Mouse (Mus musculus): ENCODE results near the gene Fis1. TPM values are rescaled to one million over a fixed set of nuclear protein-coding genes. Genes with fewer than 3 reads are reported as not detected.
"Not testable (repeated sequence)": the region's sequence is repeated elsewhere in the genome, so short reads cannot be mapped to it uniquely, and the experiment has no call there.

Gene Fis1
- polyA plus RNA-seq, 1 experiment from 2014 or later, result 285 TPM

DNA sequence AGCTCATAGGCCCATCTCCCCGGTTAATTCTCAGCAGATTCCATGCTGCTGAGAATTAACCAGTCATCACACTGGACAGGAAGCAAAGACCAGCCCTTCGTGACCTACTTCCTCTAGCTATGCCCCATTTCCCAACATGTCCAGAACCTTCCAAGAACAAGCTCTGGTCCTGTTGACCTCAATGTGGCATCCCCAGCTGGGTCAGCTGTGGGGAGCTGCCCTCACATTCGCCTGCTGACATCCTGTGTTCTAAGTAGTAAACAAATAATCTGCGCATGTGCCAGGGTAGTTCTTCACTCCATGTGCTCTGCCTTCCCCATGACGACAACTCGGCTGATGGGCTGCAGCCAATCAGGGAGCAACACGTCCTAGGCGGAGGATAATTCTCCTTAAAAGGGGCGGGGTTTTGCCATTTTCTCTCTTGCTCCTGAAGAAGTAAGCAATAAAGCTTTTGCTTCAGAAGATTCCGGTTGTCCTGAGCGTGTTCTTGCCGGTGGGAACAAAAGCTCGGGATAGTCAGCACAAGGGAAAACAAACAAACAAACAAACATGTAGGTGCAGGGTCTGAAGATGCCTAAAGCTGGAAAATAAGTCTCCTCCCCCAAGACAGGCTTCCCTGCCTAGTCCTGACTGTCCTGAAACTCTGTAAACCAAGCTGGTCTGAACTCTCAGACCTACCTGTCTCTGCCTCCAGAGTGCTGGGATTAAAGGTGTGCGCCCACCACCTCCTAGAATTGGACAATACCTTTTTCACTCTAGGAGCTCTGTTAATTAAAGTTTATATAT is 3.3 kb upstream of the Fis1 start:
- not testable (repeated sequence) for DNase-seq (ENCODE audit: low spot score); H3K9ac ChIP-seq (ENCODE audit: low read length); H3K4me3 ChIP-seq (ENCODE audit: low read depth, low read length); H3K4me1 ChIP-seq (ENCODE audit: control insufficient read depth, insufficient read depth, low read length); H3K27me3 ChIP-seq (ENCODE audit: control insufficient read depth, insufficient read depth, low read length); H3K27ac ChIP-seq (ENCODE audit: low read depth, low read length); H3K4me2 ChIP-seq (ENCODE audit: low read depth); H3K36me3 ChIP-seq (ENCODE audit: control insufficient read depth, insufficient read depth, low read length); ATAC-seq (ENCODE audit: insufficient read depth, low FRiP score, low TSS enrichment); H3K9me3 ChIP-seq (ENCODE audit: control insufficient read depth, low read length)
- WGBS, result 86% methylated on average over 14 of the region's 14 CpGs

DNA sequence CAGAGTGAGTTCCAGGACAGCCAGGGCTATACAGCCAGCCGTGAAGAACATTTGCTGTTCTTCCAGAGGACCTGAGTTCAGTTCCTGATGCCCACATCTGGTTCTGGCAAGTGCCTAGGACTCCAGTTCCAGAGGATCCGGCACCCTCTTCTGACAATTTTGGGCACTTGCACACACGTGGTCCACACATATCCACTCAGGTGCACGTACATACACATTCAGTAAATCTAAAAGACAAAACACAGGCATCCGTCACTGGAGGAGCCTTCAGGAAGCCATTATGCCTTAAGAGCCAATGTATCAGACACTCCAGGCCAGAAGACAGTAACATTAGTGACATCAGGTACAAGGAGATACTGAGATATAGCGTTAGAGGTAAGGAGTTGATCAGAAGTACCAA is 2.6 kb upstream of the Fis1 start:
- no peak for ATAC-seq (ENCODE audit: insufficient read depth, low FRiP score, low TSS enrichment)

DNA sequence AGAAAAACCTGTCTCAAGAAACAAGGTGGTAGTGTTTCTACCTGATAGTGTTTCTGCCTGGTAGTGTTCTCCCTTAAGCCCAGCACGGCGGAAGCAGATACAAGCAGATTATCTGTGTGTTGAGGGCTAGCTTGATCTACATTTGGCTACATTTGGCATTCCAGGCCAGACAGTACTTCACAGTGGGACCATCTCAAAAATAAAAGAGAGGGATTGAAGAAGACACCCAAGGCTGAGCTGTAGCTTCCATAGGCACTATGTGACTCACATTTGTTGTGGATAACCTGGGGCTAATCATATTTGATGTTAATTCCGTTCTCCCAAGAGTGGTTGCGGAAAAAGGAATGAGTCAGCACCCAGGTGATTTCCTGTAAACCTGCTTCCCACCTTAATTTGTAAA is 922 bp upstream of the Fis1 start:
- 82% methylated on average over 4 of the region's 4 CpGs for WGBS
- Histone ChIP-seq H3K4me3 (ENCODE audit: low read depth, low read length) (no peak overlapping the region), H3K36me3 (ENCODE audit: control insufficient read depth, insufficient read depth, low read length) (no peaks in the 10 kb centered on the region), H3K27ac (ENCODE audit: low read depth, low read length) (no peak overlapping the region), H3K4me1 (ENCODE audit: control insufficient read depth, insufficient read depth, low read length) (peaks cover 4% of the 10 kb centered on the region), H3K9ac (ENCODE audit: low read length) (no peak overlapping the region), H3K9me3 (ENCODE audit: control insufficient read depth, low read length) (no peaks in the 10 kb centered on the region), H3K4me2 (ENCODE audit: low read depth) (no peak overlapping the region), H3K27me3 (ENCODE audit: control insufficient read depth, insufficient read depth, low read length) (no peaks in the 10 kb centered on the region)
- DNase-seq (ENCODE audit: low spot score) (peak; percentile 2), ATAC-seq (ENCODE audit: insufficient read depth, low FRiP score, low TSS enrichment) (no peak)

More for the DNA sequence above, 2.6 kb upstream of the Fis1 start:
- H3K36me3 ChIP-seq (ENCODE audit: control insufficient read depth, insufficient read depth, low read length), result no peaks in the 10 kb centered on the region
- H3K27ac ChIP-seq (ENCODE audit: low read depth, low read length), result no peak overlapping the region
- no peaks in the 10 kb centered on the region for H3K9me3 ChIP-seq (ENCODE audit: control insufficient read depth, low read length)
- DNase-seq (ENCODE audit: low spot score), result no peak
- no peak overlapping the region for H3K4me2 ChIP-seq (ENCODE audit: low read depth)
- H3K9ac ChIP-seq (ENCODE audit: low read length), result no peak overlapping the region
- no peaks in the 10 kb centered on the region for H3K27me3 ChIP-seq (ENCODE audit: control insufficient read depth, insufficient read depth, low read length)
- no peak overlapping the region for H3K4me3 ChIP-seq (ENCODE audit: low read depth, low read length)
- H3K4me1 ChIP-seq (ENCODE audit: control insufficient read depth, insufficient read depth, low read length), result peaks cover 4% of the 10 kb centered on the region
- 92% methylated on average over 6 of the region's 6 CpGs for WGBS

DNA sequence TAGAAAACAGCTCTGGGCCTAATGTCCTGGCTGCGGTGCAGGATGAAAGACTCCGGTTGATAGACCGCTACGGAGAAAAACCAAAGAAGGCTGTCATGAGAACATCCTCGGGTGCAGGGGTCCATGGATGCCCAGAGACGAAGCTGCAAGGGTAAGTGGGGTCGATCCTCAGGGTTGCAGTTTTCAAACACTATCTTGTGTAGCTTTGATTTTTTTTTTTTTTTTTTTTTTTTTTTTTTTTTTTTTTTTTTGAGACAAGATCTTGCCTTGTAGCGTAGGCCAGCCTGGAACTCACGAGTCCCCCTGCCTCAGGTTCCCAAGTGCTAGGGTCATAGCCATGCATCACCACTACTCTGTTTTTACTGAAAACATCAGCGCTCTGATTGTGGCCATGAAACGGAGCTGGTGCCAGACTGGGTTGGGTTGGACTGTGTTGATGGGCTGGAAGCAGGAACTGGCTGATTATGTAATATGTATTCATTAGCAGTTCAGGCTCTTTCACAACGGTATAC is 421 bp downstream of the Fis1 start:
- Histone ChIP-seq H3K4me2 (ENCODE audit: low read depth) (peak overlapping the region; percentile 70), H3K27ac (ENCODE audit: low read depth, low read length) (no peak overlapping the region), H3K4me1 (ENCODE audit: control insufficient read depth, insufficient read depth, low read length) (peaks cover 4% of the 10 kb centered on the region), H3K36me3 (ENCODE audit: control insufficient read depth, insufficient read depth, low read length) (no peaks in the 10 kb centered on the region), H3K9ac (ENCODE audit: low read length) (peak overlapping the region; percentile 58), H3K9me3 (ENCODE audit: control insufficient read depth, low read length) (no peaks in the 10 kb centered on the region), H3K27me3 (ENCODE audit: control insufficient read depth, insufficient read depth, low read length) (no peaks in the 10 kb centered on the region), H3K4me3 (ENCODE audit: low read depth, low read length) (peak overlapping the region; percentile 62)
- DNase-seq (ENCODE audit: low spot score), result peak; percentile 18
- 2% methylated on average over 12 of the region's 12 CpGs for WGBS
- ATAC-seq (ENCODE audit: insufficient read depth, low FRiP score, low TSS enrichment), result peak; percentile 35; the same call in 1 of the 2 replicates

DNA sequence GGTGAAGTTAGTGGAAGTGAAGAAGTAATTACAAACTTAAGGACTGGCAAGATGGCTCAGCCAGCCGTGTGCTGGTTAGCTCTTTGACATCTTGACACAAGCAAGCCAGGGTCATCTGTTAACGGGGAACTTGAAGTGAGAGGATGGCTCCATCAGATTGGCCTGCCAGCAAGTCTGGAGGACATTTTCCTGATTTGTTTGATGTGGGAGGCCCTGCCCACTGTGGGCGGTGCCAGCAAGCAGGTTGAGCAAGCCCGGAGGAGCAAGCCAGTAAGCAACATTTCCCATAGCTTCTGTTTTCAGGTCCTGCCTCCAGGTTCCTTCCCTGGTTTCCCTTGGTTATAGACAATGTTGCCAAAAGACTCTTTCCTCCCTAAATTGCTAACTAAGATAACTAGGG is 2.5 kb downstream of the Fis1 start:
- no peak for ATAC-seq (ENCODE audit: insufficient read depth, low FRiP score, low TSS enrichment)
- H3K4me2 ChIP-seq (ENCODE audit: low read depth), result no peak overlapping the region
- no peaks in the 10 kb centered on the region for H3K36me3 ChIP-seq (ENCODE audit: control insufficient read depth, insufficient read depth, low read length)
- no peaks in the 10 kb centered on the region for H3K9me3 ChIP-seq (ENCODE audit: control insufficient read depth, low read length)
- no peaks in the 10 kb centered on the region for H3K27me3 ChIP-seq (ENCODE audit: control insufficient read depth, insufficient read depth, low read length)
- H3K4me3 ChIP-seq (ENCODE audit: low read depth, low read length), result no peak overlapping the region
- DNase-seq (ENCODE audit: low spot score), result peak; percentile 6
- H3K4me1 ChIP-seq (ENCODE audit: control insufficient read depth, insufficient read depth, low read length), result peaks cover 4% of the 10 kb centered on the region
- H3K27ac ChIP-seq (ENCODE audit: low read depth, low read length), result no peak overlapping the region
- no peak overlapping the region for H3K9ac ChIP-seq (ENCODE audit: low read length)
- WGBS, result 87% methylated on average over 4 of the region's 4 CpGs

DNA sequence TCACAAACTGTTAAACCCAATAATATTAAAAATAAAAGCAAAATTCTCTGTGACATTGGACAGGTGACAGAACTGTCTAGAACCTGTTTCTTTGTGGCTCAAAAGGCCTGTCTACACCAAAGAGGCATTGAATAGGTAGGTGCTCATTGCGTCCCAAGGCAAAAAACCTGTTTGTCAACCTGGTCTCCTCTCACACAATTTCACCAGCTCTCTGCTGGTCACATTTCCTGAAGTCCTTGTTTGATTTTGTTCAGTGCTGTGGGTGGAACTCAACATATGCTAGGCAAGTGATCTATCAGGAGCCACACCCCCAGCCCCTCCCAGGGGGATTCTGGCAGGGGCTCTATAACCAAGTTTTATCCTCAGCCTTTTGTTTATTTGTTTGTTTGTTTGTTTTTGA is 4.2 kb downstream of the Fis1 start:
- Histone ChIP-seq H3K27me3 (ENCODE audit: control insufficient read depth, insufficient read depth, low read length) (no peaks in the 10 kb centered on the region), H3K4me2 (ENCODE audit: low read depth) (no peak overlapping the region), H3K9me3 (ENCODE audit: control insufficient read depth, low read length) (no peaks in the 10 kb centered on the region), H3K27ac (ENCODE audit: low read depth, low read length) (no peak overlapping the region), H3K4me3 (ENCODE audit: low read depth, low read length) (no peak overlapping the region), H3K4me1 (ENCODE audit: control insufficient read depth, insufficient read depth, low read length) (peaks cover 9% of the 10 kb centered on the region), H3K36me3 (ENCODE audit: control insufficient read depth, insufficient read depth, low read length) (no peaks in the 10 kb centered on the region), H3K9ac (ENCODE audit: low read length) (no peak overlapping the region)
- DNase-seq (ENCODE audit: low spot score) (no peak), ATAC-seq (ENCODE audit: insufficient read depth, low FRiP score, low TSS enrichment) (no peak)
- 100% methylated on average over 1 of the region's 1 CpGs for WGBS

DNA sequence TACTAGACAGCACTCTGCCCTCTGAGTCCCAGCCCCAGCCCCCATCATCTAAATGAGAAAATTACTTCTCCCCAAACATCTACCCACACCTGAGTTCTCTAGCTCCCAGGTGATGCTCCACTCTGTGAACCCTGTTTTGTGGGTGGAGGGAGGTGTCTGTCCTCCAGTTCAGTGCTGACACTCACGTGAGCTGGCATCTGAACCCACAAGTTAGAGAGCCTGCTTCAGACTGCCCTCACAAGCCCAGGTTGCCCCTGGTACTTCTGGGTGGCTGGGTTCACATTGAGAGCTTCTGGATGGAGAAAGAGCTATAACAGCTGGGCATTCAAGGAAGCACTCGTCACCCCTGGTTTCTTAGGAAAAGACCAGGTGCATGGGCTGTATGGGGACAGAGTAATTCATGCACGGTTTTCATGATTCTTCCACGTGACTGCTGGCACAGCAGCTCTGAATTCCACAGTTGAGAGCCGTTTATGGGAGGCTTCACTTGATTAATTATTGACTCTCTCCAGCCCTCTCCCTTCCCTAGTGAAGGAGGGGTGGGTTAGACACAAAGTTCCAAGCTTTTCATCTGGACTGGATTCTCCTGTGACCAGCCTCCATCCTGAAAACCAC is 6.0 kb downstream of the Fis1 start:
- H3K4me3 ChIP-seq (ENCODE audit: low read depth, low read length), result no peak overlapping the region
- H3K4me2 ChIP-seq (ENCODE audit: low read depth), result no peak overlapping the region
- peak; percentile 3 for DNase-seq (ENCODE audit: low spot score)
- no peaks in the 10 kb centered on the region for H3K27me3 ChIP-seq (ENCODE audit: control insufficient read depth, insufficient read depth, low read length)
- no peak for ATAC-seq (ENCODE audit: insufficient read depth, low FRiP score, low TSS enrichment)
- no peaks in the 10 kb centered on the region for H3K9me3 ChIP-seq (ENCODE audit: control insufficient read depth, low read length)
- no peak overlapping the region for H3K27ac ChIP-seq (ENCODE audit: low read depth, low read length)
- H3K36me3 ChIP-seq (ENCODE audit: control insufficient read depth, insufficient read depth, low read length), result 0 out of 2 replicates have a peak, but pooled peaks cover 2% of the 10 kb centered on the region
- no peak overlapping the region for H3K9ac ChIP-seq (ENCODE audit: low read length)
- WGBS, result 70% methylated on average over 5 of the region's 5 CpGs
- H3K4me1 ChIP-seq (ENCODE audit: control insufficient read depth, insufficient read depth, low read length), result peaks cover 10% of the 10 kb centered on the region

DNA sequence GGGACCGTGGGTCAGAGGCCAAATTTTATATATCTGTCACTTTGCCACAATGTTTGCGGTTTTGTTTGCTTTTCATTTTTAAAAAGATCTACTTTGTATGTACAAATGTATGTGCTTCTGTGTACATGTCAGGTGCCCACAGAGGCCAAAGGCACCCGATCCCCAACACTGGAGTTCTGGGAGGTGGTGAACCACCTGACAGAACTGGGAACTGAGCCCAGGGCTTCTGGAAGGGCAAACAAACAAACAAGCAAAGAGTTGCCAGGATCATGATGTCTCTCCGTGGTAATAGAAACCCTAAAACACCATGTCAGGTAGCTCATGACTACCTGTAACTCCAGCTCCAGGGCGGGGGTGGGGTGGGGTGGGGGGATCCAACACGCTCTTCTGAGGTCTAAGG is 7.0 kb downstream of the Fis1 start:
- Histone ChIP-seq H3K27ac (ENCODE audit: low read depth, low read length) (no peak overlapping the region), H3K27me3 (ENCODE audit: control insufficient read depth, insufficient read depth, low read length) (no peaks in the 10 kb centered on the region), H3K4me3 (ENCODE audit: low read depth, low read length) (no peak overlapping the region), H3K9ac (ENCODE audit: low read length) (no peak overlapping the region), H3K9me3 (ENCODE audit: control insufficient read depth, low read length) (no peaks in the 10 kb centered on the region), H3K36me3 (ENCODE audit: control insufficient read depth, insufficient read depth, low read length) (peaks cover 7% of the 10 kb centered on the region; the same call in 1 of the 2 replicates), H3K4me2 (ENCODE audit: low read depth) (no peak overlapping the region), H3K4me1 (ENCODE audit: control insufficient read depth, insufficient read depth, low read length) (peaks cover 7% of the 10 kb centered on the region; the same call in 1 of the 2 replicates)
- peak; percentile 3 for DNase-seq (ENCODE audit: low spot score)
- no peak for ATAC-seq (ENCODE audit: insufficient read depth, low FRiP score, low TSS enrichment)
- 93% methylated on average over 6 of the region's 6 CpGs for WGBS
